Mouse (Mus musculus) lung, embryonic 14.5 days (tissue): ENCODE results near the gene Dnmt1. TPM values are rescaled to one million over a fixed set of nuclear protein-coding genes. Genes with fewer than 3 reads are reported as not detected.

Experiments
- ATAC-seq: fragments of 200-750 bp; cut with Nextera tagmentation; 2 replicates; pipeline ENCODE4 v1.8.0; 2017; ENCODE audit warnings: mild to moderate bottlenecking, moderate TSS enrichment, moderate library complexity; ENCODE audit not compliant: insufficient read depth
- DNase-seq: peaks from one replicate; pipeline ENCODE4 v3.0.0-alpha.2; 2015
- H3K27ac ChIP-seq: fragments of 300-500 bp; sonication (generic); 2 replicates; pipeline ENCODE4 v1.5.1; 2014; ENCODE audit warnings: low read depth, mild to moderate bottlenecking, moderate library complexity
- H3K27me3 ChIP-seq: fragments of 300-500 bp; sonication (generic); 2 replicates; pipeline ENCODE4 v1.6.1; 2014; ENCODE audit warnings: low read length, control low read depth; ENCODE audit not compliant: insufficient read depth
- H3K36me3 ChIP-seq: fragments of 300-500 bp; sonication (generic); 2 replicates; pipeline ENCODE4 v1.6.1; 2014; ENCODE audit warnings: control low read depth; ENCODE audit not compliant: insufficient read depth
- H3K4me1 ChIP-seq: fragments of 300-500 bp; sonication (generic); 2 replicates; pipeline ENCODE4 v1.6.1; 2014; ENCODE audit warnings: antibody characterized with exemption, control low read depth; ENCODE audit not compliant: insufficient read depth
- H3K4me2 ChIP-seq: fragments of 300-500 bp; sonication (generic); 2 replicates; pipeline ENCODE4 v1.6.1; 2014; ENCODE audit warnings: mild to moderate bottlenecking
- H3K4me3 ChIP-seq: fragments of 300-500 bp; sonication (generic); 2 replicates; pipeline ENCODE4 v1.5.1; 2014; ENCODE audit warnings: low read depth, low read length
- H3K9ac ChIP-seq: fragments of 300-500 bp; sonication (generic); 2 replicates; pipeline ENCODE4 v1.6.1; 2014
- H3K9me3 ChIP-seq: fragments of 300-500 bp; sonication (generic); 2 replicates; pipeline ENCODE4 v1.6.1; 2016; ENCODE audit warnings: low read depth, low read length, control low read depth
- CTCF ChIP-seq: IDR thresholded peaks from 2 replicates; pipeline ENCODE4 v1.5.1; 2016; ENCODE audit warnings: antibody characterized with exemption, low read depth
- WGBS: fragments of 180-500 bp; shearing (Covaris S2); extraction: QIAGEN DNeasy Blood & Tissue Kit; methylation state at CpG from one replicate; pipeline ENCODE4 v1.1.7; 2014; 5-methylcytosine and 5-hydroxymethylcytosine counted together
- polyA plus RNA-seq: library from polyadenylated mRNA; unstranded; fragments of >200 nt; fragmentation: Nextera tagmentation; extraction: Ambion mirVana; gene quantifications from 2 replicates; pipeline ENCODE4 v1.2.1, GENCODE M21; 2014

The Dnmt1 gene
- polyA plus RNA-seq, 1 experiment from 2014 or later = 82.1 TPM

GRCm38 (mm10) chr9:20986952-20987686, 27.4 kb upstream of the Dnmt1 start:
- Histone ChIP-seq H3K4me3 (no peak overlapping the region), H3K27ac (peak overlapping the region; percentile 76), H3K27me3 (no peaks in the 10 kb centered on the region), H3K9ac (no peak overlapping the region), H3K36me3 (no peaks in the 10 kb centered on the region), H3K4me2 (no peak overlapping the region; the same call in 1 of the 2 replicates), H3K4me1 (peaks cover 5% of the 10 kb centered on the region), H3K9me3 (no peaks in the 10 kb centered on the region)
- peak; percentile 92 for DNase-seq
- WGBS = 33% methylated on average over 15 of the region's 15 CpGs
- no peak for TF ChIP-seq CTCF
- peak; percentile 90 for ATAC-seq

DNA sequence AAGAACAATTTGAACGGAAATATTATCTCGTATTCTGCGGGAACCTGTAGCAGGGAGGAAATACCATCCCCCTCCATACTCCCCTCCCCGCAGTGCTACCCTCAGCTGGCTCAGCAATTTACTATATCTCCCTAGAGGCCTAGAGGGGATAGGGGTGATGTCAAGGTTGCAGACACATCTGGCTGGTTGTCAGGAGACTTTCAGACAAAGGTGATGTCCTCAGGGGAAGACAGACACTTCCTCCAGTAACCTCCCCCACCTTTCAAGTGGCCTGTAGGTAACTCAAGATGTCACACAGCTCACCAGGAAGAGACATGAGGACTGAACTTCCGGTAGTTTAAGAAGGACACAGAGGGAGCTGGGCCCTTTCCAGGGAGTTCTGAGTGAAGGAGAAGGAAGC, 23.5 kb upstream of the Dnmt1 start:
- DNase-seq (no peak), ATAC-seq (no peak)
- Histone ChIP-seq H3K4me3 (no peak overlapping the region), H3K9ac (no peak overlapping the region), H3K4me2 (no peak overlapping the region), H3K27me3 (no peaks in the 10 kb centered on the region), H3K36me3 (no peaks in the 10 kb centered on the region), H3K4me1 (peaks cover 5% of the 10 kb centered on the region; the same call in 1 of the 2 replicates), H3K27ac (no peak overlapping the region), H3K9me3 (no peaks in the 10 kb centered on the region)
- 40% methylated on average over 5 of the region's 5 CpGs for WGBS
- no peak for TF ChIP-seq CTCF

DNA sequence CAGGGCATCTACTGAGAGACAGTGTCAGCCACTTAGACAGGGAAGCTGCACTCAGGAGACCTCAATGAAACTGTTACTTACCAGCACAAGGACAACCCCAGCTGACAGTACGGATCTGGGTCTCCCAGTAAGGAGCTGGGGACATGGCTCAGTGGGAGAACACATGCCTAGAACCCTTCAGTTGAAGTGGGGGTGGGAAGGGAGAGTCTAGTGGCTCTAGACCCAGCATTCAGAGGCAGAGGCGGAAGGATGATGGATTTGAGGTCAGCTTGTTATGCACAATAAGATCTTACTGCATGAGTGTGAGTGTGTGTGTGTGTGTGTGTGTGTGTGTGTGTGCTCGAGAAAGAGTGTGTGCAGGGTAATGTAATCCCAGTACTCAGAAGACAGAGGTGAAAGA, 22.5 kb upstream of the Dnmt1 start:
- Histone ChIP-seq H3K27ac (no peak overlapping the region), H3K9ac (no peak overlapping the region), H3K27me3 (no peaks in the 10 kb centered on the region), H3K4me3 (no peak overlapping the region), H3K4me2 (no peak overlapping the region), H3K4me1 (peaks cover 5% of the 10 kb centered on the region; the same call in 1 of the 2 replicates), H3K36me3 (no peaks in the 10 kb centered on the region), H3K9me3 (no peaks in the 10 kb centered on the region)
- WGBS = 52% methylated on average over 3 of the region's 3 CpGs
- ATAC-seq = no peak
- DNase-seq = no peak
- TF ChIP-seq CTCF = no peak

DNA sequence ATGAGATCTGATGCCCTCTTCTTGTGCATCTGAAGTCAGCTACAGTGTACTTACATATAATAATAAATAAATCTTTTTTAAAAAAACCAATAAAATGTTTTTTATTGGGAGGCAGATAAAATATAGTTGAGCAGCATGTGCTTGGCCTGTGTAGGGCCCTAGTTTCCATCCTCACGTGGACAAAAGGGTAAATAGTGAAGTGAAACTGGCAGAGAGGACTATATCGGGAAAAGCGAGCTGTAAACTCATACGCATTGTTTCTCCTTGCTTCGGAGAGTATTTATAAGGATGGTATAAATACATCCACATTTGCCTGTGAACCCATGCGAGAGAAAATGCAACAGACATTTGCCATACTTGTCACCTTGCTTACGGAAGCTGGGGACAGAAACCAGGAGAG, 20.1 kb upstream of the Dnmt1 start:
- DNase-seq (no peak), ATAC-seq (no peak)
- Histone ChIP-seq H3K9me3 (no peaks in the 10 kb centered on the region), H3K4me1 (peaks cover 5% of the 10 kb centered on the region; the same call in 1 of the 2 replicates), H3K9ac (no peak overlapping the region), H3K36me3 (no peaks in the 10 kb centered on the region), H3K27me3 (no peaks in the 10 kb centered on the region), H3K4me3 (no peak overlapping the region), H3K27ac (no peak overlapping the region), H3K4me2 (no peak overlapping the region)
- no peak for TF ChIP-seq CTCF
- 79% methylated on average over 7 of the region's 7 CpGs for WGBS

DNA sequence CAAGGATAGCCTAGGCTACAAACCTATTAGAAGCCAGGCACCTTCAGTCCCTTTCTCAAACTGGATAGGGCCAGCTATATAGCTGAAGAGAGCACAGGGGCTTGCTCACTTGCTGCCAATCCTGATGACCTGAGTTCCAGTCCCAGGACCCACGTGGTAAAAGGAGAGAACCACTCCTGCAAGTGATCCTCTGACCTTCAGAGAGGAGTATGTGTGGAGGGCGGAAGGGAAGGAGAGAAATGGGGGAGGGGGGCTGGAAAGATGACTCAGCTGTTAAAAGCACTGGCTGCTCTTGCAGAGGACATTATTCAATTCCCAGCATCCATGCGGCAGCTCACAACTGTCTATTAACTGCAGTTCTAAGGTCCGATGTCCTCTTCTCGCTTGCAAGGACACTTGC, 19.5 kb upstream of the Dnmt1 start:
- no peak for TF ChIP-seq CTCF
- H3K4me2 ChIP-seq = no peak overlapping the region
- ATAC-seq = no peak
- no peak for DNase-seq
- peak overlapping the region; percentile 54 for H3K27ac ChIP-seq
- H3K4me3 ChIP-seq = no peak overlapping the region
- peaks cover 9% of the 10 kb centered on the region; the same call in 1 of the 2 replicates for H3K4me1 ChIP-seq
- no peaks in the 10 kb centered on the region for H3K36me3 ChIP-seq
- H3K9me3 ChIP-seq = no peaks in the 10 kb centered on the region
- WGBS = 44% methylated on average over 5 of the region's 5 CpGs
- H3K9ac ChIP-seq = no peak overlapping the region
- no peaks in the 10 kb centered on the region for H3K27me3 ChIP-seq

GRCm38 (mm10) chr9:20978409-20979095, 18.9 kb upstream of the Dnmt1 start:
- no peak for TF ChIP-seq CTCF
- H3K4me1 ChIP-seq = peaks cover 13% of the 10 kb centered on the region
- 49% methylated on average over 10 of the region's 10 CpGs for WGBS
- no peaks in the 10 kb centered on the region for H3K36me3 ChIP-seq
- no peak for ATAC-seq
- H3K27ac ChIP-seq = peak overlapping the region; percentile 54
- H3K4me3 ChIP-seq = no peak overlapping the region
- no peak overlapping the region for H3K9ac ChIP-seq
- no peak for DNase-seq
- H3K4me2 ChIP-seq = no peak overlapping the region
- no peaks in the 10 kb centered on the region for H3K9me3 ChIP-seq
- H3K27me3 ChIP-seq = no peaks in the 10 kb centered on the region

GRCm38 (mm10) chr9:20976961-20977689, 17.4 kb upstream of the Dnmt1 start:
- Histone ChIP-seq H3K27me3 (no peaks in the 10 kb centered on the region), H3K4me2 (peak overlapping the region; percentile 88), H3K9ac (peak overlapping the region; percentile 91), H3K9me3 (no peaks in the 10 kb centered on the region), H3K4me3 (peak overlapping the region; percentile 95), H3K36me3 (no peaks in the 10 kb centered on the region), H3K27ac (peak overlapping the region; percentile 98), H3K4me1 (peaks cover 26% of the 10 kb centered on the region)
- under 1% methylated on average over 4 of the region's 4 CpGs for WGBS
- ATAC-seq (0 out of 2 replicates have a peak, but pooled peaks have one; percentile 1), DNase-seq (no peak)
- TF ChIP-seq CTCF = peak; percentile 37
